Mouse (Mus musculus) heart, adult 2 months (tissue): Measurements from ENCODE around the gene Plin1.
A peak's percentile ranks its signal among the peaks of the same experiment; 100 is the strongest.

Source experiments
- CTCF ChIP-seq: fragments of 200-600 bp; IDR thresholded peaks from 2 replicates; pipeline ENCODE4 v1.8.1; 2022; ENCODE audit warnings: antibody characterized with exemption, mild to moderate bottlenecking, moderate library complexity
- POLR2A ChIP-seq: fragments of 200-500 bp; IDR thresholded peaks from 2 replicates; pipeline ENCODE4 v1.6.1; 2011; ENCODE audit warnings: mild to moderate bottlenecking, low read depth, low read length, control low read depth; ENCODE audit not compliant: insufficient read depth

DNA sequence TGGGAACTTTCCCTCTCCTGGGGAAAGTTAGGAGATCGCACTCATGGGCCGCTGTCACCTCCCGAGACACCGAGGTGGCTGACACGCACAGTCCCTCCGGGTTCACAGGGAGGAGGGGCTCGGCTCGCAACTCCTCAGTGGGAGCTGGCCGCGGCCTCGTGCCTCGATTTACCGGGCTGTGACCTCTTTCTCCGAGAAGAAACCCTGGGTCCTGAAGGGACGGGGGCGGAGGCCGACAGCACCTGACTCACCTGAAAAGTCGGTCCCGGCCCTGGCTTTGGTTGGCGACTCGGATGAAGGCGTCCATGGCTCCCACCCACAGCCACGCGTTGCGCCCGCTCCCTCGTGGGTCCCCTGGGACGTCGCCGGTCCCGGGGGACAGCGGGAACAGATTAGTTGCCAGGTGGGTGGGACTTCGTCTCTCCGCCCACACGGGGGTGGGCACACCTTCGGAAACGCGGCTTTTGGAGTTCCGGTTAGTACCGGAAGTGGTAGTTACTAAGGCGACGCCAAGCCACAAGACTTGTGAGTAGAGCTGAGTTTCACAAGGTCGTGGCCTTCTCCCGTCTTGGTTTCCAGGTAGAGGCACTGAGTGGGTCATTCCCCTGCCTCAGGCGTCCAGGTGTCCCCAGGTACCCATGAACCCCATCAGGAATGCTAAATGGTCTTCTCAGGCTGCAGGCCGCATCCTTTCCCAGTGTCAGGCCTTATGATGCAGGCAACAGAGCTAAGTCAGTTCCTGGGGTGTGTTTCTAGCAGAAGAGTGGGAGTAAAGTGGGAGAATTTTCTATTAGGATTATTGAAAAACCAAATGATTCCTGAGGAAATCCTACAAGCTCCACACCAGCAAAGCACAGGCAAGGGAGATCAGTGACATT lies 10.2 kb upstream of the Plin1 start, which contains the start of the genes Pex11a and Wdr93:
- no peak for TF ChIP-seq CTCF
- TF ChIP-seq POLR2A, result 0 out of 2 replicates have a peak, but pooled peaks have one; percentile 17
